Mouse (Mus musculus): ENCODE measurements around the gene Igsf21. TPM values are rescaled to one million over a fixed set of nuclear protein-coding genes. Genes with fewer than 3 reads are reported as not detected.

Gene Igsf21
- polyA plus RNA-seq, 1 experiment from 2014 or later: 0.10 TPM

DNA sequence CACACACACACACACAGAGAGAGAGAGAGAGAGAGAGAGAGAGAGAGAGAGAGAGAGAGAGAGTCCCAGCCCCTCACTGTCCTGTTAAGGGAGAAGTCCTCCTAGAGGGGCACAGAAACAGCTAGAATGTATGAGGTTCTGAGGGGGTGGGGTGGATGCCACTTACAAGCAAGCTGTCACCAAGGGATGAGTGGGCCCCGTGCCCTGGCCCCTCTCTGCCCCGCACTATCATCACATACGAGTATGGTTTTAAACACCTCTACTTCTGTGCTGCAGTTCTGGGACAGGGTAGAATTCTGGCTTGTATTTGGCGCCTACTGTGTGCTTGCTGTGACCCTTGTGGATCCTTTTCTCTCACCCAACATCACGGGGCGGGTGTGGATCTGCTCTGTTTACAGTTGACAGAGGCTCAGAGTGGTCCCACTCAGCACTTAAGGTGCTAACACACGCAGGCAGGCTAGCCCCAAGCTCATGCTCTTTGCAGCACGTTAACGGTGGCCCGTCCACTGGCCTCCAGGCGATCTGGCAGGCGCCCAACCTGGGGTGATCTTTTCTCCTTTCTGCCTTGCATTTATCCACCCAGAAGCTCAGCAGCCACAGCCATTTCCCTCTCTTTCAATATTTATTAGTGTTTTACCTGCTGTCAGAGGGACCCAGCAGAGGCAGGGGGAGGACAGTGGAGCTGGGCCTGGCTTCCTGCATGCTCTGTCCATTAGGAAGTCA is 116.9 kb downstream of the Igsf21 start:
- no peak overlapping the region for H3K4me3 ChIP-seq
- H3K27ac ChIP-seq: no peak overlapping the region
- ATAC-seq: no peak
- no peaks in the 10 kb centered on the region for H3K4me1 ChIP-seq
- H3K4me2 ChIP-seq: no peak overlapping the region
- peaks cover 13% of the 10 kb centered on the region; the same call in 1 of the 2 replicates for H3K27me3 ChIP-seq (replicated peaks)
- 59% methylated on average over 12 of the region's 12 CpGs for WGBS (ENCODE audit: insufficient replicate concordance)
- no peak overlapping the region for H3K9ac ChIP-seq
- no peaks in the 10 kb centered on the region for H3K9me3 ChIP-seq (replicated peaks)
- no peaks in the 10 kb centered on the region for H3K36me3 ChIP-seq

DNA sequence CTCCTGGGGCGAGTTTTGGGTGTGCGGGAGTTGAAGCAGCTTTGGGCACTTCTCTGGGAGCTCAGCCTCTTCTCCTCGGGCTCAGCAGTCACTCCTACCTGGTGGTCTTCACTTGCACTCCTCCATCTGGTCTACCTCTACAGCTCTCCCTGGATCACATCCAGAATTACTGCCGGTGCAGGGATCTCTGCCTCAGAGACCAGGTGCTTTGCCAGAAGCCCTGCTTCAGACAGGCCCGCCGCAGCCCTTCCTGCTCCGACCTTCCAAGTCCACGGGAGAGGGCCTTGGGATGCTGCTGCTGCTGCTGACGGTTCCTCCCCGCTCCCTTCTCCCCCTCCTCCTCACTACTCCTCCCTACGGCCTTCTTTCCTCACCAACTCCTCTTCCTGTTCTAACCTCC is 118.5 kb downstream of the Igsf21 start:
- H3K4me2 ChIP-seq: no peak overlapping the region
- no peak overlapping the region for H3K4me3 ChIP-seq
- no peaks in the 10 kb centered on the region for H3K36me3 ChIP-seq
- H3K9ac ChIP-seq: no peak overlapping the region
- no peaks in the 10 kb centered on the region for H3K9me3 ChIP-seq (replicated peaks)
- WGBS (ENCODE audit: insufficient replicate concordance): 61% methylated on average over 11 of the region's 11 CpGs
- H3K27me3 ChIP-seq (replicated peaks): peaks cover 13% of the 10 kb centered on the region; the same call in 1 of the 2 replicates
- ATAC-seq: no peak
- H3K4me1 ChIP-seq: no peaks in the 10 kb centered on the region
- no peak overlapping the region for H3K27ac ChIP-seq

DNA sequence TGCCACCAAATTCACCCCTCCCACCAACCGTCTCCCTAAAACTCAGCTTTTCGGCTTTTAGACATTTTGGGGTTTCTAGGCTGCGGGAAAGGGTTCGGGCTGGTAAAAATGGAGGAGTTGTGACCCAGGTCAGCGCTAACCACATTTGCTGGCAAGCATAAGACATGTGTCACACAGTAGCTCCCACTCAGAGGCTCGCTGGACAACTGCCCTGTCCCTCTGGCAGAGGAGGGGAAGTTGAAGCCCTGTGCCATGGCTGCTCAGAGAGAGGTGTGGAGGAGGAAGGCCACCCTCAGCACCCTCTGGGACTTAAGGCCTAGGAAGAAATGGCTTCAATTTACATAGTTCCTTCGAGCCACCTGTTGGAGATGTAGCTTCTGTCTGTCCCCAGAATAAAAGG is 120.8 kb downstream of the Igsf21 start:
- H3K4me1 ChIP-seq: no peaks in the 10 kb centered on the region
- no peaks in the 10 kb centered on the region for H3K36me3 ChIP-seq
- no peak overlapping the region for H3K27ac ChIP-seq
- no peak overlapping the region for H3K9ac ChIP-seq
- 69% methylated on average over 7 of the region's 7 CpGs for WGBS (ENCODE audit: insufficient replicate concordance)
- H3K4me2 ChIP-seq: no peak overlapping the region
- H3K9me3 ChIP-seq (replicated peaks): no peaks in the 10 kb centered on the region
- ATAC-seq: no peak
- H3K4me3 ChIP-seq: no peak overlapping the region
- 0 out of 2 replicates have a peak, but pooled peaks cover 4% of the 10 kb centered on the region for H3K27me3 ChIP-seq (replicated peaks)

DNA sequence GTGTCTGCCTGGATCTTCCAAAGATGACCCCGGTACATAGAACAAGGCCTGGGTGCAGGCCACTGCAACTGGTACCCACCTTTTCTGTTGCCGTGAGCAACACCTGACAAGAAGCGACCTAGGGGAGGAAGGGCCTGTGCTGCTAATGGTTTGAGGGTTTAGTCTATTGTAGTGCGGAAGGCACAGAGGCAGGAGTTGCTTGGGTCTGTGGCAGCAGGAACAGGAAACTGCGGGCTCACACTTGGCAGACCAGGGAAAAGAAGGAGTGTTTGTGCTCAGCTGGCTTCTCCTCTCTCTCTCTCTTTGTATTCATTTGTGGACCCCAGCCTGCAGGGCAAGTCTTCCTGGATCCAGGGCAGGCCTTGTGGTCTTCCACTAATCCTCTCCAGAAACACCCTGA is 124.0 kb downstream of the Igsf21 start:
- Histone ChIP-seq H3K4me2 (no peak overlapping the region), H3K27me3 (replicated peaks) (no peaks in the 10 kb centered on the region), H3K4me1 (no peaks in the 10 kb centered on the region), H3K27ac (no peak overlapping the region), H3K4me3 (no peak overlapping the region), H3K36me3 (no peaks in the 10 kb centered on the region), H3K9ac (no peak overlapping the region), H3K9me3 (replicated peaks) (no peaks in the 10 kb centered on the region)
- no peak for ATAC-seq
- WGBS (ENCODE audit: insufficient replicate concordance): 61% methylated on average over 5 of the region's 5 CpGs

DNA sequence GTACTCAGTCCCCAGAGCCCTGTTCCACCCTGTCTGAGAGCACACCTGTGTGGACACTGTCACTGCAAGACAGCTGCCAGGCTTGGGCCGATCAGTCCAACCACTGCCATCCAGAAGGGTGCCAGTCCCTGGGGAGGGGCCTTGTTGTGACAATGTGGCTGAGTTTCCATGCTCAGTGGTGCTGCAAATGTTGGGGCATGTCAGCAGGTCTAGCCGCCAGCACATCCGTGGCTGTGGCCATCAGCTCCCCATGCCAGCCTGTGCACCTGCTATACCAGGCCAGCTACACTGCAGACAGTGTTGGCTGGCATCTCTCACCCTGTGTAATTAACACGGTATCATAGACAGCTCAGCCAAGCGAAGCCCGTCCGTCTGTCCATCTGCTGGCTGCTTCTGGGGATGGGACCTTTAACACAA is 129.3 kb downstream of the Igsf21 start:
- WGBS (ENCODE audit: insufficient replicate concordance): 69% methylated on average over 7 of the region's 7 CpGs
- Histone ChIP-seq H3K27me3 (replicated peaks) (no peaks in the 10 kb centered on the region), H3K9ac (no peak overlapping the region), H3K4me1 (no peaks in the 10 kb centered on the region), H3K27ac (no peak overlapping the region), H3K4me3 (no peak overlapping the region), H3K9me3 (replicated peaks) (no peaks in the 10 kb centered on the region; the same call in 1 of the 2 replicates), H3K4me2 (no peak overlapping the region), H3K36me3 (no peaks in the 10 kb centered on the region)
- no peak for ATAC-seq

DNA sequence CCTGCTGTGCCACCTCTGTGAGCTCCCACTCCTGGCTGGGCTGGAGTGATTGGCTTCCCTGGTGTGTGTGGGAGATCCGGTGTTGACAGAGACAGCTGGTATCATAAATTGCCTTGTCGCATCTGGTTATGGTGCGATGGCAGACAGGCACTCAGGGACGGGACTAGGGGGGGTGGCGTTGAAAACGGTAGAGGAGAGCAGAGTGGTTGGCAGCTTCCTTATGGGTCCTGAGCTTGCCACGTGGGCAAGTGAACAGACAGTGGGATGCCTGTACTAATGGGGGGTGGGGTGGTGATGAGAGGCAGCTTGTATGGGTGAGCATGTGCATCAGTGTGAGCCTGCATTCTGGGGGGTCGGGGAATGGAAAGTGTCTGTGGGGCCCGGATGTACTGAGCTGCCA is 130.8 kb downstream of the Igsf21 start:
- Histone ChIP-seq H3K27me3 (replicated peaks) (0 out of 2 replicates have a peak, but pooled peaks cover 4% of the 10 kb centered on the region), H3K36me3 (no peaks in the 10 kb centered on the region), H3K27ac (no peak overlapping the region), H3K4me3 (no peak overlapping the region), H3K4me1 (no peaks in the 10 kb centered on the region), H3K9ac (no peak overlapping the region), H3K9me3 (replicated peaks) (no peaks in the 10 kb centered on the region; the same call in 1 of the 2 replicates), H3K4me2 (no peak overlapping the region)
- 60% methylated on average over 9 of the region's 9 CpGs for WGBS (ENCODE audit: insufficient replicate concordance)
- no peak for ATAC-seq

DNA sequence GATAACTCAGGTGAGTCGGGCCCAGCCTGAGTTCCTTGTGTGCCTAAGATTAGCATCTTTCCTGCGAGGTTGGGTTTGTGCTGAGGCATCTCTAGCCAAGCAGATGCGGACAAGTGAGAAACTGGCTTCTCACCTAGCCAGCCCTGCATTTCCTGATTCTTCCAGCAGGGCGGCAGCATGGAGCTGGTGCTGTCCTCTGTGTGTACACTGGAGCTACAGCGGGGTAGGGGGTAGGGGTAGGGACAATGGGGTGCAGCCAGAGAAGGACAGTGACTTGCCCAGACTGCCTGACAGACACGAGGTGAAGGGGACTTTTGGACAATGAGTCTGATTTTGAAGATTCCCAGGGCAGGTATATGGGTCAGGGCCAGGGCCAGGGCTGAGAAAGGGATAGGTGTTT is 131.5 kb downstream of the Igsf21 start:
- 68% methylated on average over 6 of the region's 6 CpGs for WGBS (ENCODE audit: insufficient replicate concordance)
- no peaks in the 10 kb centered on the region for H3K4me1 ChIP-seq
- H3K4me2 ChIP-seq: no peak overlapping the region
- ATAC-seq: no peak
- H3K9ac ChIP-seq: no peak overlapping the region
- H3K36me3 ChIP-seq: no peaks in the 10 kb centered on the region
- no peaks in the 10 kb centered on the region; the same call in 1 of the 2 replicates for H3K9me3 ChIP-seq (replicated peaks)
- no peak overlapping the region for H3K27ac ChIP-seq
- H3K4me3 ChIP-seq: no peak overlapping the region
- H3K27me3 ChIP-seq (replicated peaks): peaks cover 10% of the 10 kb centered on the region

DNA sequence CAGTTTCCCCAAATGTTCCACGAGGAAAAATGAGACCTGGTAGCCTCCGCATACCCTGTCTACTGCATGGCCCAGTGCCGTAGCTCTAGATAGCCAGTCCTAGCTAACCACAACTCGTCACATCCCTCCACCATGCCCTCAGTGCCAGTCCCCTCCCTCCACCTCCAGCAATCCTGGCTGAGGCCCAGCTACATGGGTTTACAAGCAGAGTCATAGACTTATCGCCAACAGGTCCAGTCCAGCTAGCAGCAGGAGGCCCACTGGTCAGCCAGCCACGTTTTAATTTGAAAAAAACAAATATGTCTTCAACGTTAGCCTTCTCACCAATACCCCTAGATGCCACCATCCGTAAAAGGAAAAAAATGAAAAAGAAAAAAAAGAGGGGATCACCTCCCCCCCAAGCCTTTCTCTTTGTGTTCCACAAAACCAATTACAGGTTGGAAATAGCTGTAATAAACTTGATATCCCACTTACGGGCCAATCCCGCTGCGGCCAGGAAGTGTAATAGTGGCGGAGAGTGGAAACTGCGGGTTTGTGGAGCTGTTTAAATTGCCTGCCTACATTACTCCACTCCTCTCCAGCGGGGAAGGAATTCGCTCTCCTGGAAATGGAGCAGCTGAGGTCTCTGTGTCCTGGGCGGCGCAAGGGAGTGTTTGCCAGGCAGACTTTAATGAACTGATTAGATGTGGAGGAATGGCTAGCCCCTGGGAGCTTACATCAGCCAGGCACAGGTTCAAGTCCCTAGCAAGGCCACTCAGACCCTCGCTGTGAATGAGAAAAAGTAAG is 132.7 kb downstream of the Igsf21 start:
- Histone ChIP-seq H3K27me3 (replicated peaks) (peaks cover 22% of the 10 kb centered on the region), H3K4me3 (no peak overlapping the region), H3K36me3 (no peaks in the 10 kb centered on the region), H3K4me2 (no peak overlapping the region), H3K27ac (no peak overlapping the region), H3K4me1 (no peaks in the 10 kb centered on the region), H3K9me3 (replicated peaks) (no peaks in the 10 kb centered on the region; the same call in 1 of the 2 replicates), H3K9ac (no peak overlapping the region)
- WGBS (ENCODE audit: insufficient replicate concordance): 71% methylated on average over 18 of the region's 18 CpGs
- no peak for ATAC-seq

DNA sequence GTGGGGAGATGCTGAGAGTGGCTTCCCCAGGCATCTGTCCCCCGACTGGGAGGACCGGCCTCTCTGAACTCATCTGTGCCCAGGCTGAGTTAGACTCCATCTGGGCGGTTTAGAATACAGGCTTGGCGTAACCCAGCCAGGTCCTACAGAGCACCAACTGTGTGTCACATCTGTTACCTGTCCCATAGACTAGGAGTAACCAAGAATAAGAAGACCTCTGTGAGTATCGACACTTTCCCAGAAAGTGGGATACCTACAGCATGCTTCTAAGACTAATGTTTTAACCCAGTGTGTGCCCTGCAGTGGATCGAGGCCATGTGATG is 137.0 kb downstream of the Igsf21 start:
- Histone ChIP-seq H3K4me1 (no peaks in the 10 kb centered on the region), H3K4me2 (no peak overlapping the region), H3K27ac (no peak overlapping the region), H3K36me3 (no peaks in the 10 kb centered on the region), H3K9ac (no peak overlapping the region), H3K27me3 (replicated peaks) (peaks cover 52% of the 10 kb centered on the region), H3K9me3 (replicated peaks) (no peaks in the 10 kb centered on the region; the same call in 1 of the 2 replicates), H3K4me3 (no peak overlapping the region)
- ATAC-seq: no peak
- 49% methylated on average over 6 of the region's 6 CpGs for WGBS (ENCODE audit: insufficient replicate concordance)

DNA sequence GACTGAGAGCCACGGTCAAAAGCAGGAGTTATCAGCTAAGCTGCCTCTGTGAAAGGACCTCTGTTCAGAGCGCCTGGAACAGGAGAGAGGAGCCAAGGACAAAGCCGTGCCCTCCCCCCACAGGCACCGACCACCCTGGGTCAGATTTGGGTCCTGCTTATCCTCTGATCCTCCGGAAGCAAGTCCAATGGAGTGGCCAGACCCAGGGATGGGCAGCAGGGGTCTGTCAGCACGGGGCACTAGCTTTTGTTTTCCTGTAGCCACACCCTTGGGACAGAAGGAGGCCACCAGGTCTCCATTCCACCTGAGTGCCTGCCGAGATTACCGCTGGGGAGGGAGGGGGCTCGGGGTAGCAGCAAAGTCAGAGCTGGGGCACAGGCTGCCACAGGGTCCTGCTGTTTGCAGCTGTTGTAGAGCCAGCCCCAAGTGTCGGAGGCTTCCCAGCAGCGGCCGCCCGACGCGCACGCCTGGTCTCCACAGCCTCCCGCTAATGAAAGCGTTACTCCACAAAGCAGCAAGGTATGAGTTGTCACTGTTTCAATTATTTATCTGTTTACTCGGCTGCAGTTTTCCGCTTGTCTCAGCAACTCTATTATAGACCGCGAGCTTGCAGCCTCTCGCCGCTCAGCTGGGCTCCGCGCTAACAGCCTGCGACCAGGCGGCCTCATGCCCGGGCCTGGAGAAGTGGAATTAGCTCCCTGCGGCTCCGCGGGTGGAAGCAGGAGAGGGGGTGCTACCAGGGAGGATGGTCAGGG is 137.5 kb downstream of the Igsf21 start:
- H3K27ac ChIP-seq: no peak overlapping the region
- no peak for ATAC-seq
- H3K9me3 ChIP-seq (replicated peaks): no peaks in the 10 kb centered on the region; the same call in 1 of the 2 replicates
- 6% methylated on average over 32 of the region's 32 CpGs for WGBS (ENCODE audit: insufficient replicate concordance)
- peaks cover 57% of the 10 kb centered on the region for H3K27me3 ChIP-seq (replicated peaks)
- 0 out of 2 replicates have a peak overlapping the region, but pooled peaks have one; percentile 6 for H3K4me2 ChIP-seq
- H3K36me3 ChIP-seq: no peaks in the 10 kb centered on the region
- H3K4me1 ChIP-seq: no peaks in the 10 kb centered on the region
- H3K4me3 ChIP-seq: no peak overlapping the region
- no peak overlapping the region for H3K9ac ChIP-seq

DNA sequence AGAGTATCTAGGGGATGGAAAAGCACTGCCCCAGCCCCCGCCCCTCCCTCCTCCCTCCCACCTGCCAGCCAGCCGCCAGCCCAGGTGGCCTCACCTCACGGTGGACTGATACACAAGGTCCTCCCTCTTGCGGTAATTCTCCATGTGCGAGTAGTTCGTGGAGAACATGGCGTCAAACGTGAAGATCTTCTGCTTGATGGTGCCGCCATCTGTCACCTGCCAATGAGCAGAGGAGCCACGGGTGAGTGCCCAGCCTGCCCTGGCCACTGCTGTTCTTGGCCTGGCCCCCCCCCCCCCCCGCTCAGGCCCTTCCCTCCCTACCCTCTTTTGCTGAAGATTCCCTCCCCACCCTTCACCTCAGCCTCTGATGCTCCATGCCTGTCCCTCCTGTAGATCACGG is 139.4 kb downstream of the Igsf21 start:
- Histone ChIP-seq H3K27me3 (replicated peaks) (peaks cover 76% of the 10 kb centered on the region), H3K4me3 (no peak overlapping the region), H3K9me3 (replicated peaks) (no peaks in the 10 kb centered on the region), H3K4me1 (no peaks in the 10 kb centered on the region), H3K4me2 (no peak overlapping the region), H3K27ac (no peak overlapping the region), H3K9ac (no peak overlapping the region), H3K36me3 (no peaks in the 10 kb centered on the region)
- ATAC-seq: no peak
- WGBS (ENCODE audit: insufficient replicate concordance): 56% methylated on average over 11 of the region's 12 CpGs

DNA sequence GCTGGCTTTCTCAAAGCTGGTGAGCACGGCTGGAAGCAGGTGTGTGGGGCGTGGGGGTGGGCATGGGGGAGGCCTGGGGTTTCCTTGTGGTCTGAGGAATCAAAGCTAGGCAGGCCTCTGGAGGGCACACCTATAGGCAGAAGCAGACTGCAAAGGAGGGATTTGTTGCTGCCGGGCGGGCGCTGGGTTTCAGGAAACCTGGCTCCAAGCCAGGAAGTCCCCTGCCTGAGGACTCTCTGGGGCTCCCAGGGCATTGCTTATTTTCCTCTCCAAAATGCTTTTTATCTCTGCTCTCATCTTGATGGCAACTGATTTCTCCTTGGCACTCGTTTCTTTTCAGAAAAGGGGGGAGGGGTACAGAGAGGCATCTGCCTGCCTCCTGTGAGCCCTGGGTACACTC is 141.8 kb downstream of the Igsf21 start:
- Histone ChIP-seq H3K4me3 (no peak overlapping the region), H3K36me3 (no peaks in the 10 kb centered on the region), H3K4me1 (no peaks in the 10 kb centered on the region), H3K9me3 (replicated peaks) (no peaks in the 10 kb centered on the region), H3K4me2 (no peak overlapping the region), H3K27ac (no peak overlapping the region), H3K27me3 (replicated peaks) (peaks cover 69% of the 10 kb centered on the region), H3K9ac (no peak overlapping the region)
- ATAC-seq: no peak
- 17% methylated on average over 6 of the region's 6 CpGs for WGBS (ENCODE audit: insufficient replicate concordance)
